Mouse (Mus musculus) embryonic facial prominence, embryonic 15.5 days (tissue): ENCODE measurements around the gene Utp4. TPM values are rescaled to one million over a fixed set of nuclear protein-coding genes. Genes with fewer than 3 reads are reported as not detected.
"Not testable (repeated sequence)": the region's sequence is repeated elsewhere in the genome, so short reads cannot be mapped to it uniquely, and the experiment has no call there.

Source experiments
- ATAC-seq: fragments of 200-750 bp; cut with Nextera tagmentation; 2 replicates; pipeline ENCODE4 v1.8.0; 2017; ENCODE audit warnings: low read depth, moderate TSS enrichment; ENCODE audit not compliant: insufficient number of reproducible peaks, low FRiP score, low TSS enrichment
- H3K27ac ChIP-seq: fragments of 300-500 bp; sonication (generic); replicated peaks from 2 replicates; pipeline ENCODE4 v1.5.1; 2015; ENCODE audit warnings: mild to moderate bottlenecking, inconsistent platforms
- H3K27me3 ChIP-seq: fragments of 300-500 bp; sonication (generic); 2 replicates; pipeline ENCODE4 v1.6.1; 2015; ENCODE audit warnings: inconsistent platforms
- H3K36me3 ChIP-seq: fragments of 300-500 bp; sonication (generic); 2 replicates; pipeline ENCODE4 v1.6.1; 2015; ENCODE audit warnings: mild to moderate bottlenecking, inconsistent platforms
- H3K4me1 ChIP-seq: fragments of 300-500 bp; sonication (generic); 2 replicates; pipeline ENCODE4 v1.6.1; 2015; ENCODE audit warnings: inconsistent platforms
- H3K4me2 ChIP-seq: fragments of 300-500 bp; sonication (generic); replicated peaks from 2 replicates; pipeline ENCODE4 v1.6.1; 2015; ENCODE audit warnings: mild to moderate bottlenecking, inconsistent platforms
- H3K4me3 ChIP-seq: fragments of 300-500 bp; sonication (generic); replicated peaks from 2 replicates; pipeline ENCODE4 v1.5.1; 2015; ENCODE audit warnings: mild to moderate bottlenecking, inconsistent platforms
- H3K9ac ChIP-seq: fragments of 300-500 bp; sonication (generic); 2 replicates; pipeline ENCODE4 v1.6.1; 2015; ENCODE audit warnings: inconsistent platforms
- H3K9me3 ChIP-seq: fragments of 300-500 bp; sonication (generic); replicated peaks from 2 replicates; pipeline ENCODE4 v1.6.1; 2016; ENCODE audit warnings: inconsistent platforms
- WGBS: fragments of 180-500 bp; shearing (Covaris S2); methylation state at CpG from one replicate; pipeline ENCODE4 v1.1.7; 2015; 5-methylcytosine and 5-hydroxymethylcytosine counted together
- polyA plus RNA-seq: library from polyadenylated mRNA; unstranded; fragments of >200 nt; fragmentation: Nextera tagmentation; extraction: Ambion mirVana; gene quantifications from 2 replicates; pipeline ENCODE4 v1.2.1, GENCODE M21; 2015

The Utp4 gene
- polyA plus RNA-seq, 1 experiment from 2014 or later = 60.5 TPM

GRCm38 (mm10) chr8:106872454-106873034 is 20.9 kb upstream of the Utp4 start:
- H3K36me3 ChIP-seq = peaks cover 22% of the 10 kb centered on the region
- H3K27me3 ChIP-seq = peaks cover 27% of the 10 kb centered on the region
- H3K9me3 ChIP-seq = no peaks in the 10 kb centered on the region
- peak overlapping the region; percentile 61 for H3K4me3 ChIP-seq
- ATAC-seq = no peak
- no peak overlapping the region for H3K27ac ChIP-seq
- H3K4me2 ChIP-seq = peak overlapping the region; percentile 98
- no peak overlapping the region for H3K9ac ChIP-seq
- WGBS = 6% methylated on average over 8 of the region's 8 CpGs
- H3K4me1 ChIP-seq = peaks cover 37% of the 10 kb centered on the region

GRCm38 (mm10) chr8:106880121-106880707 is 13.2 kb upstream of the Utp4 start:
- 85% methylated on average over 8 of the region's 8 CpGs for WGBS
- Histone ChIP-seq H3K4me2 (no peak overlapping the region), H3K9ac (no peak overlapping the region), H3K4me1 (no peaks in the 10 kb centered on the region), H3K9me3 (no peaks in the 10 kb centered on the region), H3K36me3 (peaks cover 71% of the 10 kb centered on the region), H3K27me3 (no peaks in the 10 kb centered on the region), H3K4me3 (no peak overlapping the region), H3K27ac (no peak overlapping the region)
- ATAC-seq = no peak

- not testable (repeated sequence) for ATAC-seq
Measured at GRCm38 (mm10) chr8:106884094-106884493, 9.3 kb upstream of the Utp4 start.

GRCm38 (mm10) chr8:106884826-106885400 is 8.5 kb upstream of the Utp4 start:
- ATAC-seq, H3K4me1 ChIP-seq, H3K27me3 ChIP-seq, H3K27ac ChIP-seq, H3K9me3 ChIP-seq, H3K4me2 ChIP-seq, H3K9ac ChIP-seq, H3K4me3 ChIP-seq: not testable (repeated sequence)
- 91% methylated on average over 4 of the region's 4 CpGs for WGBS
- peaks cover 55% of the 10 kb centered on the region for H3K36me3 ChIP-seq

More at GRCm38 (mm10) chr8:106884094-106884493, 9.3 kb upstream of the Utp4 start:
- H3K4me2 ChIP-seq, H3K9ac ChIP-seq, H3K4me3 ChIP-seq, H3K9me3 ChIP-seq, H3K4me1 ChIP-seq, H3K27me3 ChIP-seq, H3K27ac ChIP-seq: not testable (repeated sequence)
- 93% methylated on average over 11 of the region's 11 CpGs for WGBS
- H3K36me3 ChIP-seq = peaks cover 63% of the 10 kb centered on the region

DNA sequence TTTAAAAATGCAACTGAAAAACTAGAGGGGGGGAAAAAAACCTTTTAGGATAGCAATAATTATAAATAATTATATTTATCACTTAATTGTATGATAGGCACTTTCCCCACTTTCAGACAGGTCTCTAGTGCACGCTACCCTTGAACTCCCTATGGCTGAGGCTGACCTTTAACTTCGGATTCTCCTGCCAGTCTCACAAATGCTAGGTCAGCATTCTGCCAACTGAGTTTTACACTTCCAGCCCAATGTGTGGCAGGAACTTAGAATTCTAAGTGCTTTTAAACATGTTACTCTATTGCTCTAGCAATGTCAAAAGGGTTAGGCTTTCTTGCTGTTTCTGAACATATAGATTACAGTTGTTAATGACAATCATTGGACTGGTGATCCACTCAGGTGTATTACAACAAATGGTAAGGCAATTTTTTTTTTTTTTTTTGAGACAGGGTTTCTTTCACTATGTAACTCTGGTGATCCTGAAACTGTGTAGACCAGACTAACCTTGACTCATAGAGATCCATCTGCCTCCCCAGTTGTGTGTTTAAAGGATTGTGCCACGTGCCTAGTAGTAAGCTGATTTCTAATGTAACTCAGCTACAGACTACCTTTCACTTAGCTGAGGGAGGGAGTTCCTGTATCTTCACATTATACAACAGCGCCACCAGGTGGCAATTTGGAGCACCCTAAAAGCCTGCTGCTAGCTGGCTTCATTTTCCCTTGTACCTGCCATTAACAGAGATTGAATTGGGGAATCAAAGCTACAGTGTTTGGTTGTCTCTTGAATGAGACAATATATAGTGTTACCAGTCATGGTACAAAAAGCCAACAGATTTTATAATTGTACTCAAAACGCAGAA is 5.9 kb upstream of the Utp4 start:
- no peaks in the 10 kb centered on the region for H3K9me3 ChIP-seq
- H3K4me3 ChIP-seq = no peak overlapping the region
- no peak overlapping the region for H3K4me2 ChIP-seq
- H3K36me3 ChIP-seq = peaks cover 38% of the 10 kb centered on the region
- 39% methylated on average over 5 of the region's 5 CpGs for WGBS
- H3K27me3 ChIP-seq = no peaks in the 10 kb centered on the region
- no peak overlapping the region for H3K9ac ChIP-seq
- H3K4me1 ChIP-seq = peaks cover 6% of the 10 kb centered on the region; the same call in 1 of the 2 replicates
- no peak for ATAC-seq
- no peak overlapping the region for H3K27ac ChIP-seq

DNA sequence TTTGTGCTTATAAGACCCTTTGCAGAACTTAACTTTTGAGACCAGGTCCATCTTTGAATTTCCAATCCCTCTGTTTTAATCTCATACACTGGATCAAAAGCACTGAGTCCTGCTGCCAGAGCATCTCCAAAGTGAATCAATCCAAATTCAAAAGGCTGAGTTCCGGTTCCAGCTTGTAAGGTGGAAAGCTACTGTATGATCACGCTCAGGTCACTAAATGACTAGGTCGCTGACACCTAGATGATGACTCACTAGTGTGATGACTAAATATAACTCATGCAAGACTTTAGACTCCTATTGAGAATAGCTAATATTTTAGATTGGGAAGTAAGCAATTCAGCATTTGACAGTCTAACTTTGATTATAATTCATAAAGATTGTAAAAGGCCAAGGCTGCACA is 4.6 kb upstream of the Utp4 start:
- H3K36me3 ChIP-seq = peaks cover 26% of the 10 kb centered on the region
- no peaks in the 10 kb centered on the region for H3K27me3 ChIP-seq
- H3K27ac ChIP-seq = 0 out of 2 replicates have a peak overlapping the region, but pooled peaks have one; percentile 1
- peaks cover 6% of the 10 kb centered on the region; the same call in 1 of the 2 replicates for H3K4me1 ChIP-seq
- H3K4me2 ChIP-seq = no peak overlapping the region
- no peak overlapping the region for H3K9ac ChIP-seq
- no peak overlapping the region for H3K4me3 ChIP-seq
- no peaks in the 10 kb centered on the region for H3K9me3 ChIP-seq
- WGBS = 84% methylated on average over 3 of the region's 3 CpGs
- no peak for ATAC-seq

- Histone ChIP-seq H3K27me3 (no peaks in the 10 kb centered on the region), H3K9ac (peak overlapping the region; percentile 93), H3K4me1 (peaks cover 16% of the 10 kb centered on the region), H3K9me3 (no peaks in the 10 kb centered on the region), H3K4me3 (peak overlapping the region; percentile 89), H3K27ac (peak overlapping the region; percentile 95), H3K36me3 (peaks cover 24% of the 10 kb centered on the region), H3K4me2 (peak overlapping the region; percentile 61)
- ATAC-seq = no peak
- WGBS = under 1% methylated on average over 15 of the region's 15 CpGs
Measured at GRCm38 (mm10) chr8:106892210-106892805, 1.1 kb upstream of the Utp4 start.

DNA sequence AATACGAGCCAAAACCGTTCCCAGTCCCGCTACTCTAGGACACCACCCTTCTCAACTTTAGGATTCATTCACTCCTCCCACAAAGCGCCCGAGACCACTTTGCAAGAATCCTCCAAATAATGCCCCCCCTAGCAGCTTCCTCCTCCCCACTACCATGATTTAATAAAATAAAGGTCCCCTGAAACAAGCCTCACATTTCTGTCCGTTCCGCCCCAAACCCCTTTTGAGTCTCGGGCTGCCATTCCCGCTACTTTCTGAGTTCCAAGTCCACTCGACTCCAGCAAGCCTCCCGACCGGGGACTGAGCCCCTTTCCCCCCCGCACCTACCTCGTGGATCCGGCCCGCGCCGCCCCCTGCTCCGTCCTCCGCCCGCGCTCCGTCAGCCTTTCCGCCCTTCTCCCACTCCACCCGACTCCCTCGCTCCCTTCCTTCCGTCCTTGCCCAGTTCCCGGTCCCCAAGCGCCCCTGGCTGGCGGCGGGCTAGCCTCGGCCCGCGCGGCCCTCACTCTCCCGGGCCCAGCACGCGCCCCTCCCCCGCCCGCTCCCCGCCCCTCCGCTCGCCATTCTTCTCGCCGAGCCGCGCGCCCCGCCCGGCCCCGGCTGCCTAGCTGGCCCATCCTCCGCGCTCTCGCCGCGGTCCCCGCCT is 507 bp upstream of the Utp4 start:
- H3K36me3 ChIP-seq = peaks cover 29% of the 10 kb centered on the region
- no peaks in the 10 kb centered on the region for H3K27me3 ChIP-seq
- peak overlapping the region; percentile 61 for H3K4me2 ChIP-seq
- peak overlapping the region; percentile 95 for H3K27ac ChIP-seq
- H3K9ac ChIP-seq = peak overlapping the region; percentile 93
- no peaks in the 10 kb centered on the region for H3K9me3 ChIP-seq
- ATAC-seq = peak; percentile 85
- H3K4me3 ChIP-seq = peak overlapping the region; percentile 89
- peaks cover 16% of the 10 kb centered on the region for H3K4me1 ChIP-seq
- under 1% methylated on average over 57 of the region's 57 CpGs for WGBS

DNA sequence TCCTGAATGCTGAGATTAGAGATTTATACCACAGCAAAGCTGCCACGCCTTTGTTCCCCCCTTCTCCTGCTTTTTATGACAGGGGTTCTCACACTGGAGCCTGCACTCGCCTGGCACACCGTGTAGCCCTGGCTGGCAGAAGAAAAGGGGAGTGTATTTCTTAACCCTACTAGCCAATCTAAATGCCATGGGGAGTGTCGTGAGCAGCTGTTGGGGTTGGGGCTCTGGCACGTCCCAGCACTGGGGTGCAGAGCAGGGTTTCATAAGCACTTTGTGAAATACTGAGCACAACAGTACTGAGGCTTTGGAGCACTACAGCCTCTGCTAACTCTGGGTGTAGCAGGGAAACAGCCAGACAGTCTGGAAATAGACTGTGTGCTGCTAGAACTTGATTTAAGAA is 6.0 kb downstream of the Utp4 start:
- no peak overlapping the region for H3K4me3 ChIP-seq
- no peak for ATAC-seq
- no peak overlapping the region for H3K9ac ChIP-seq
- H3K4me2 ChIP-seq = no peak overlapping the region
- 85% methylated on average over 5 of the region's 5 CpGs for WGBS
- H3K27me3 ChIP-seq = no peaks in the 10 kb centered on the region
- H3K9me3 ChIP-seq = no peaks in the 10 kb centered on the region
- H3K4me1 ChIP-seq = peaks cover 4% of the 10 kb centered on the region
- H3K27ac ChIP-seq = no peak overlapping the region
- peaks cover 93% of the 10 kb centered on the region for H3K36me3 ChIP-seq

DNA sequence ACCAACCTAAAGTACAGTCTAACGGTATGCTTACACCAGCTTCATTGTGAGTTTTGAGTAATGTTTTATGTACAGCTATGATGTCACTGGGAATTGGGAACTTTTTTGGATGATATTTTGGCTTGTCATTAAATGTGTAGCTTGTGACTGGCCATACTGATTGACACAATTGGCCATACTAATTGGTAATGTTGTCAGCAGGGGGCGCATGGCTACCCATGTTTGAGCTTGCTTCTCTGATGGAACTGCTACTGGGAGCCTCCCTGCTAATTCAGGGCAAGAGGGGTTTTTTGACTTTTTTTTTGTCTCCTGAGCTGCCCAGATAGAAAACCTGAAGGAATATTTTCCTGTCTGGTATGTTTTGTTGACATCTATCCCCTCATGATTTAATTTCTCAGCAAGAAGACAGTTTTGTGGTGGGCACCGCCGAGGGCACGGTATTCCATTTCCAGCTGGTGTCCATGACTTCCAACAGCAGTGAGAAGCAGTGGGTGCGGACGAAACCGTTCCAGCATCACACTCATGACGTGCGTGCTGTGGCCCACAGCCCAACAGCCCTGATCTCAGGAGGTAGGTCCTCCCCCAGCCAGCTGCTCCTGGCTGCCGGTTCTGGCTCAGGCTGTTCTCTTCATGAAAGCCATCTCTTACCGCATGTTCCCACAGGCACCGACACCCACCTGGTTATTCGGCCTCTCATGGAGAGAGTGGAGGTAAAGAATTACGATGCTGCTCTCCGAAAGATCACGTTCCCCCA is 12.5 kb downstream of the Utp4 start:
- no peaks in the 10 kb centered on the region for H3K27me3 ChIP-seq
- no peak for ATAC-seq
- H3K9me3 ChIP-seq = no peaks in the 10 kb centered on the region
- H3K4me1 ChIP-seq = no peaks in the 10 kb centered on the region
- no peak overlapping the region for H3K27ac ChIP-seq
- WGBS = 92% methylated on average over 17 of the region's 17 CpGs
- no peak overlapping the region for H3K4me3 ChIP-seq
- no peak overlapping the region for H3K4me2 ChIP-seq
- H3K9ac ChIP-seq = no peak overlapping the region
- peaks cover 86% of the 10 kb centered on the region for H3K36me3 ChIP-seq
